Mouse (Mus musculus) midbrain, embryonic 13.5 days (tissue): Measurements from ENCODE around the gene Prkar2a. TPM values are rescaled to one million over a fixed set of nuclear protein-coding genes. Genes with fewer than 3 reads are reported as not detected.

Experiments used
- ATAC-seq: fragments of 200-750 bp; cut with Nextera tagmentation; 2 replicates; pipeline ENCODE4 v1.8.0; 2017; ENCODE audit warnings: mild to moderate bottlenecking, moderate TSS enrichment, moderate library complexity
- H3K27ac ChIP-seq: fragments of 300-500 bp; sonication (generic); 2 replicates; pipeline ENCODE4 v1.5.1; 2015; ENCODE audit warnings: inconsistent platforms, mild to moderate bottlenecking, moderate library complexity
- H3K27me3 ChIP-seq: fragments of 300-500 bp; sonication (generic); 2 replicates; pipeline ENCODE4 v1.6.1; 2015; ENCODE audit warnings: mild to moderate bottlenecking, inconsistent platforms
- H3K36me3 ChIP-seq: fragments of 300-500 bp; sonication (generic); 2 replicates; pipeline ENCODE4 v1.6.1; 2015; ENCODE audit warnings: mild to moderate bottlenecking, inconsistent platforms
- H3K4me1 ChIP-seq: fragments of 300-500 bp; sonication (generic); replicated peaks from 2 replicates; pipeline ENCODE4 v1.6.1; 2015; ENCODE audit warnings: inconsistent platforms
- H3K4me2 ChIP-seq: fragments of 300-500 bp; sonication (generic); replicated peaks from 2 replicates; pipeline ENCODE4 v1.6.1; 2015; ENCODE audit warnings: moderate library complexity, mild to moderate bottlenecking, inconsistent platforms
- H3K4me3 ChIP-seq: fragments of 300-500 bp; sonication (generic); replicated peaks from 2 replicates; pipeline ENCODE4 v1.5.1; 2015; ENCODE audit warnings: mild to moderate bottlenecking, inconsistent platforms
- H3K9ac ChIP-seq: fragments of 300-500 bp; sonication (generic); replicated peaks from 2 replicates; pipeline ENCODE4 v1.6.1; 2015; ENCODE audit warnings: mild to moderate bottlenecking, inconsistent platforms
- H3K9me3 ChIP-seq: fragments of 300-500 bp; sonication (generic); 2 replicates; pipeline ENCODE4 v1.6.1; 2016; ENCODE audit warnings: mild to moderate bottlenecking, inconsistent platforms
- WGBS: fragments of 180-500 bp; shearing (Covaris S2); methylation state at CpG from one replicate; pipeline ENCODE4 v1.1.7; 2015; 5-methylcytosine and 5-hydroxymethylcytosine counted together
- polyA plus RNA-seq: library from polyadenylated mRNA; unstranded; fragments of >200 nt; fragmentation: Nextera tagmentation; extraction: Ambion mirVana; gene quantifications from 2 replicates; pipeline ENCODE4 v1.2.1, GENCODE M21; 2015

The Prkar2a gene
- polyA plus RNA-seq, 1 experiment from 2014 or later, result 54.0 TPM

DNA sequence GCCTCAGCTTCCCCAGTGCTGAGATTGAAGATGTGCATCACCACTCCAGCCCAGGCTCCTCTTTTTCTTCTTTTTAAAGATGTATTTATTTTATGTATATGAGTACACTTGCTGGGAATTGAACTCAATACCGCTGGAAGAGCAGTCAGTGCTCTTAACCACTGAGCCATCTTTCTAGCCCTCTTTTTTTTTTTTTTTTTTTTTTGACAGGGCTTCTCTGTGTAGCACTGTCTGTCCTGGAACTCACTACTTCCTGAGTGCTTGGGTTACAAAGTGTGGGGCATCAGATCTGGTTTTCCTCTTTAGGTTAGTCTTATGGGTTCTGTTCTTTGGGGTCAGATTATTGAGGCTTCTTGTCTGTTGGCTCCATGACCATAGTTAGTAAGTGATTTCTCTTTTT lies 5.4 kb downstream of the Prkar2a start:
- no peak overlapping the region for H3K9ac ChIP-seq

DNA sequence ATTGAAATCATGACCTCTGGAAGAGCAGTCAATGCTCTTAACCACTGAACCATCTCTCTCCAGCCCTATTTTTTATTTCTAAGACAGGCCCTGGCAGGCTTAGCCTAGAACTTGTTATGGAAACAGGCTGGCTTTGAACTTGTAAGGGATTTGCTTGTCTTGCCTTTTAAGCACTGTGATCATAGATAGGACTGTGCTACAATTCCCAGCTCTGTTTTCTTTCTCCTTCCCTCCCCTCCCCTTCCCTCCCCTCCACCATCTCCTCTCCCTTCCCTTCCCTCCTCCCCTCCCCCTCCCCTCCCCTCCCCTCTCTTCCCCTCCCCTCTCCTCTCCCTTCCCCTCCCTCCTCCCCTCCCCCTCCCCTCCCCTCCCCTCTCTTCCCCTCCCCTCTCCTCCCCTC lies 13.4 kb downstream of the Prkar2a start:
- ATAC-seq, result no peak
- Histone ChIP-seq H3K9me3 (no peaks in the 10 kb centered on the region), H3K4me3 (no peak overlapping the region), H3K36me3 (no peaks in the 10 kb centered on the region), H3K27me3 (no peaks in the 10 kb centered on the region), H3K27ac (no peak overlapping the region), H3K4me1 (peaks cover 15% of the 10 kb centered on the region), H3K9ac (no peak overlapping the region), H3K4me2 (no peak overlapping the region)

More for the DNA sequence above, 5.4 kb downstream of the Prkar2a start:
- H3K27me3 ChIP-seq, result peaks cover 6% of the 10 kb centered on the region; the same call in 1 of the 2 replicates
- H3K4me3 ChIP-seq, result peak overlapping the region; percentile 89; the same call in 1 of the 2 replicates
- H3K36me3 ChIP-seq, result no peaks in the 10 kb centered on the region
- peak overlapping the region; percentile 85 for H3K4me2 ChIP-seq
- no peak for ATAC-seq
- 84% methylated on average over 1 of the region's 1 CpGs for WGBS
- H3K27ac ChIP-seq, result no peak overlapping the region
- peaks cover 42% of the 10 kb centered on the region for H3K4me1 ChIP-seq
- no peaks in the 10 kb centered on the region for H3K9me3 ChIP-seq

DNA sequence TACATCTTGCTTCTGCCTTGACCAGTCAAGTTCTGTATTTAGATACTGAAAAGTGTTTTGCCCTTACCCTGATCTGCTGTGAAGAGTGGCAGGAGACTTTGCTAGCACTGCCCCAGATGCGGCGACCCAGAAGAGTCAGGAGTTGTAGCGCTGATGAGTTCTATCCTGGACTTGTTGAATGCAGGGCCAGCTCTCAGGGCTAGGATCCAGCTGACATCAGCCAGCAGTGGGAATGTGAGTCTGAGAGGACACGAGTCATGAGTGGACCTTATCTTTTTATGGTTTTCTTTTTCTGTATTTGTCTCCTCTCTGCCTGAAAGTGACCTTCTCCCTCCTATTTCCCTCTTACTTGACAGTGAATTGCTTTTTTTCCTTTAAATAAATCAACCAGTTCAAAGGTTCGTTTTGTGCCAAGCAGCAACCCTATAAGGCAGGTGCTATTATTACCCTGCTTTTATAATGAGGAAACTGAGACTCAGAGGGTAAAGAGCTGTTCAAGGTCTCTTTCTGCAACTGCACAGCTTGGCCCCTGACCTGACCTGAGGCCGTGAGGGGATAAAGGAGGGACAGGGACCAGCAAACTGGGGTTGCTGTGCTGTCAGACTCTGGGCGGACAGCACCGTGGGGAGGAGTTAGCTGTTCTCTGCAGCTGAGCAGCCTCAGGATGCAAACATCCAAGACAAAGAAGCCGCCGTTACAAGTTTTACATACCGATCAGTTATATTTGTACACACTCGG lies 14.4 kb downstream of the Prkar2a start:
- Histone ChIP-seq H3K4me1 (peaks cover 15% of the 10 kb centered on the region), H3K4me3 (no peak overlapping the region), H3K9me3 (no peaks in the 10 kb centered on the region), H3K4me2 (no peak overlapping the region), H3K27me3 (no peaks in the 10 kb centered on the region), H3K36me3 (no peaks in the 10 kb centered on the region), H3K9ac (0 out of 2 replicates have a peak overlapping the region, but pooled peaks have one; percentile 21), H3K27ac (peak overlapping the region; percentile 48)
- ATAC-seq, result no peak
- 38% methylated on average over 12 of the region's 12 CpGs for WGBS

DNA sequence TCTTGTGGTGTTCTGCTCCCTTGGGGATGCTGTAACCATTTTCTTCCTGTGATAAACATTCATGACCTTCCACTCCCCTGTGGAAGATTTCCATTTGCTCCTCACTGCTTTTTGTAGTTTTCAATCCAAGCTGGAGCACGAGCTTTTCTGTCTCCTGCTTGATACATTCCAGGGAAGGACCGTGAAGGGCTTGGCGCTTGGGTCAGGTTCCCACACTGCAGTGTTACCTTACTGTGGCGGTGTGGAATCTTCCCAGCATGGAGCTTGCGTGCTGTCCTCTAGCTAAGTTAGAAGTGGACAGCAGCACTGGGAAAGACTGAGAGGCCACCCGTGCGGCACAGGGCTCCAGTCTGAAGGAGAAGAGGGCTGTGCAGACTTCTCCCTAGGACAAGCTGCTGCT lies 15.5 kb downstream of the Prkar2a start:
- WGBS, result 72% methylated on average over 7 of the region's 7 CpGs

DNA sequence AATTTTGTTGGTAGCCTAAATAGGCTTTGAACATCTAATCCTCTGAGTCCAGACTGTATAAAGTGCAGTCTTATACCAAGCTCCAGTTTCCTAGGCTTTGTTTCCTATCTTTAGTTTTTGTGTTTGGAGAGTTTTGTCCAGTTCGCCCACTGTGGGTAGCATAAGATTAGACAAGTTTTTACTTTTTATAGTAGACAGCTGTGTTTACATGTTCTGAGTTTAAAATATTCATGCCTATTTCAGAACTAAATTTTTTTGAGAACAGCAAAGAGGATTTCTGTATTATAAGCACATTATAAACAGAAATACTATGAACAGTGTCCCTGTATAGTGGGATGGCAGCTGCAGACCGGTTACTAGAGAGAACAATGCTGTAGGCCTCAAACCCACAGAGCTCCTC lies 18.1 kb downstream of the Prkar2a start:
- Histone ChIP-seq H3K4me3 (no peak overlapping the region), H3K9me3 (no peaks in the 10 kb centered on the region), H3K4me2 (no peak overlapping the region), H3K27me3 (no peaks in the 10 kb centered on the region), H3K36me3 (no peaks in the 10 kb centered on the region), H3K4me1 (peaks cover 15% of the 10 kb centered on the region), H3K27ac (no peak overlapping the region), H3K9ac (no peak overlapping the region)
- WGBS, result 89% methylated on average over 2 of the region's 2 CpGs
- ATAC-seq, result no peak

More for the DNA sequence above, 15.5 kb downstream of the Prkar2a start:
- Histone ChIP-seq H3K27me3 (no peaks in the 10 kb centered on the region), H3K9me3 (no peaks in the 10 kb centered on the region), H3K4me3 (no peak overlapping the region), H3K27ac (no peak overlapping the region), H3K4me2 (no peak overlapping the region), H3K4me1 (peaks cover 15% of the 10 kb centered on the region), H3K36me3 (no peaks in the 10 kb centered on the region), H3K9ac (no peak overlapping the region)
- ATAC-seq, result no peak

DNA sequence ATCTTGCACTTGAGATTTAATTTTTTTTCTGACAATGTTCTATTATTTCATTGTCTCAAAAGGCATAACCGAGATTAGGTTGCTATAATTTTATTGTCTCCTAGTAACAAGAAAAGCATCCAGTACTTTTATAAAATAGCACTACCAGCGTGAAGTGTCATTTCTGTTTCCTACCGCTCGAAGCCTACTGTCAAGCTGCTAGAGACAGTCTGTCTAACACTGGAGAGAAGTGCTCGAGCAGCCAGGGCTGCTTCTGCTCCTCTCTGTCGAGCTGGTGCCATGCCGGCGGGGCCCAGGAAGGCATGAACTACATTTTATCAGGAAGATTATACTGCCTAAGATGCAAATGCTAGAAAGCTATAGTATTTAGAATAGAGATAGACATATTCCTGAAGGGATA lies 19.7 kb downstream of the Prkar2a start:
- Histone ChIP-seq H3K27me3 (no peaks in the 10 kb centered on the region), H3K27ac (no peak overlapping the region), H3K4me2 (no peak overlapping the region), H3K4me3 (no peak overlapping the region), H3K9ac (no peak overlapping the region), H3K36me3 (no peaks in the 10 kb centered on the region), H3K4me1 (peaks cover 8% of the 10 kb centered on the region), H3K9me3 (no peaks in the 10 kb centered on the region)
- ATAC-seq, result no peak
- 93% methylated on average over 8 of the region's 8 CpGs for WGBS

DNA sequence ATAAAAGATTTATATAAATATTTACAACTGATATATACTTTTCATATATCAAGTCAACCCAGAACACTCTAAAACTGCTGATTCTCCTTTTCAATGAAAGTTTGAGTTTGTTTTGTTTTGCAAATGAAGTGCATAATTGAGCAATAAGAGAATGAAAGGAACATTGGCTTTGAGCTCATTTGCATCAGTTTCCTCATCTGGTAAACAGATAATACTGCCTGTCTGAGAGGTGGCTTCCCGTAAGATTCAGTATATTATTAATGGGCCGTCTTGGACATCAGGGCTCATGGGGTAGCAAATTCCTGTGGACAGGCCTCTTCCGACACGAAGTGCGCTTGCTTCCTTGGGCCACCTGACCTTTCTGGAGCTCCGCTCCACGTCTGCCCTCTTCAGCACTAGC lies 21.7 kb downstream of the Prkar2a start:
- Histone ChIP-seq H3K27ac (no peak overlapping the region), H3K4me1 (no peaks in the 10 kb centered on the region), H3K27me3 (no peaks in the 10 kb centered on the region), H3K4me2 (no peak overlapping the region), H3K9ac (no peak overlapping the region), H3K9me3 (no peaks in the 10 kb centered on the region), H3K4me3 (no peak overlapping the region), H3K36me3 (0 out of 2 replicates have a peak, but pooled peaks cover 4% of the 10 kb centered on the region)
- ATAC-seq, result no peak
- WGBS, result 80% methylated on average over 7 of the region's 7 CpGs

DNA sequence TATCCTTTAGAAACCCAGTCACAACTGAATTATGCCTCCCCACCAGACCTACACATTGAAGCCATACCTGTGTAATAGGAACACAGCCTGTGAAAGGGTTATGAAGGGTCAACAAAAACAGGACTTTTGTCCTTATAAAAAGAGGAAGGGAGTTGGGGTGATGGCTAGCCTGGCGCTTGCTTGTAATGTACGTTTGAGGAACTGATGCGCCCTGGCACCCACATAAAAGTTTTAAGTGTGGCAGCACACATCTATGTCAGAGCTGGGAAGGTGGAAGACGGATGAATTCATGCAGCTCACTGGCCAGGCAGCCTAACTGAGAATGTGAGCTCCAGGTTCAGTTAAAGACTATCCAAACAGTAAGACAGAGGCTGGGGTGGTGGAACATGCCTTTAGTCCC lies 27.1 kb downstream of the Prkar2a start:
- no peak overlapping the region for H3K4me2 ChIP-seq
- H3K9me3 ChIP-seq, result no peaks in the 10 kb centered on the region
- H3K27ac ChIP-seq, result no peak overlapping the region
- WGBS, result 94% methylated on average over 4 of the region's 4 CpGs
- H3K27me3 ChIP-seq, result no peaks in the 10 kb centered on the region
- H3K36me3 ChIP-seq, result peaks cover 34% of the 10 kb centered on the region
- no peaks in the 10 kb centered on the region for H3K4me1 ChIP-seq
- no peak overlapping the region for H3K9ac ChIP-seq
- no peak for ATAC-seq
- H3K4me3 ChIP-seq, result no peak overlapping the region

DNA sequence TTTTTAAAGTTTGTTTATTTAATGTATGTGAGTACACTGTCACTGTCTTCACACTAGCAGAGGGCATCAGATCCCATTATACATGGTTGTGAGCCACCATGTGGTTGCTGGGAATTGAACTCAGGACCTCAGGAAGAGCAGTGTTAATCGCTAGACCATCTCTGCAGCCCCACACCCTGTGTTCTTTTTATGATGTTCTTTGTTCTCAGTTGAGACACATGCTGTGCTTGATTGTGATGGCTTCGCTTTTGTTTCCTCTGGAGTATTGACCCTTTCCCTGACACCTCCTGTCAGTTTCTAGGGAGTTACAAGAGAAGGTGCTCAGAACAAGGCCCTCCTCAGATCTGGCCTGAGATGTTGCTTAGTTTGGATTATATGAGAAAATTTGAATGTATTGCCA lies 34.6 kb downstream of the Prkar2a start:
- Histone ChIP-seq H3K9ac (no peak overlapping the region), H3K4me1 (no peaks in the 10 kb centered on the region), H3K9me3 (no peaks in the 10 kb centered on the region), H3K27ac (no peak overlapping the region), H3K4me3 (no peak overlapping the region), H3K36me3 (peaks cover 49% of the 10 kb centered on the region), H3K4me2 (no peak overlapping the region), H3K27me3 (no peaks in the 10 kb centered on the region)
- WGBS, result 36% methylated on average over 2 of the region's 2 CpGs
- ATAC-seq, result no peak

DNA sequence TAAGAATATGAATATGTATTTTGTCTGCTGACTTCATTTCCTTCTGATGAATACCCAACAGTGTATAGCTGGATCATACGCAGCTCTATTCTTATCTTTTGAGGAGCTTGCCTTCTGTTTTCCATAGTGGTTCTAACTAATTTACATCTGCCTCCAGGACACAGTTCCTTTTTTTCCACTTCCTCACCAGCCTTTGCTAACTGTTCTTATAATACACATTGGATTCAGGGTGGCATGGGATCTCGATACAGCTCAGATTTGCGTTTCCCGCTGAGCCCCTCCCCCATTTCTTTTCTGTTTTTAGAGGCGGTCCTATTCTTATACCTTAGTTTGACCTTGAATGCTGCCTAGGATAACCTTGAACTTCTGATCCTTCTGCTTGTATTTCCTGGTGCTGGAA lies 37.0 kb downstream of the Prkar2a start:
- Histone ChIP-seq H3K27ac (no peak overlapping the region), H3K4me1 (no peaks in the 10 kb centered on the region), H3K4me2 (no peak overlapping the region), H3K27me3 (no peaks in the 10 kb centered on the region), H3K9me3 (no peaks in the 10 kb centered on the region), H3K36me3 (peaks cover 40% of the 10 kb centered on the region), H3K9ac (no peak overlapping the region), H3K4me3 (no peak overlapping the region)
- ATAC-seq, result no peak
- WGBS, result 94% methylated on average over 5 of the region's 5 CpGs

DNA sequence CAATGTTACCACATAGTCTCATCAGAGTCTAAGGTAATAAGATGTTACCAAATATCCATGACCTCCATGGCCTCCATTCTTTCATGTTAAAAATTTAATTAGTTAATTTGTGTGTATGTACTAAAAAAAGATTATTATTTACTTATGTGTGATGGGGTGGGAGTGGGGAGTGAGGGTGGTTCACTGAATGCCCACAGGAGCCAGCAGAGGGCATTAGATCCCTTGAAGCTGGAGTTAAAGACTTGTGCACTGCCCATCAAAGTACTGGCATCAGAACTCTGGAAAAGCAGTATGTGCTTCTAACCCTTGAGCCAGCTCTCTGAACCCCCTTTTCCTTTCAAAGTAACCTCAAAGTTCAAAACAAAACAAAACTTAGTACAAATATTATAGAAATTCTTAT lies 39.9 kb downstream of the Prkar2a start:
- H3K27me3 ChIP-seq, result no peaks in the 10 kb centered on the region
- H3K9ac ChIP-seq, result no peak overlapping the region
- H3K4me1 ChIP-seq, result no peaks in the 10 kb centered on the region
- no peak overlapping the region for H3K27ac ChIP-seq
- ATAC-seq, result no peak
- H3K36me3 ChIP-seq, result peaks cover 35% of the 10 kb centered on the region
- H3K4me2 ChIP-seq, result no peak overlapping the region
- no peaks in the 10 kb centered on the region for H3K9me3 ChIP-seq
- H3K4me3 ChIP-seq, result no peak overlapping the region

DNA sequence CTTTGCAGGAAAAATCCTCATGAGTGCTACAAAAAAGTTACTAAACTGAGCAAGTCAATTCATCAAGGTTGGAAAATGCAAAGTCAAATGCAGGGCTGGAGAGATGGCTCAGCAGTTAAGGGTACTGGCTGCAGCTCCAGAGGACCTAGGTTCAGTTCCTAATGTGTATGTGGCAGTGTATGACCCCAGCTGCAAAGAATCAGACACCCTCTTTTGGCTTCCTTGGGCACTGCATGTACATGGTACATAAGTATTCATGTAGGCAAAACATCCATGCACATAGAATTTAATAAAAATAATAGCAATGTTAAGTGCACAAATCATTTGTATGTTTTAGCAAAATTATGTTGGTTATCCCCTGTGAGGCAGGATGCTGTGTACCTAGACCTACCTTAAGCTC lies 43.3 kb downstream of the Prkar2a start:
- no peak for ATAC-seq

DNA sequence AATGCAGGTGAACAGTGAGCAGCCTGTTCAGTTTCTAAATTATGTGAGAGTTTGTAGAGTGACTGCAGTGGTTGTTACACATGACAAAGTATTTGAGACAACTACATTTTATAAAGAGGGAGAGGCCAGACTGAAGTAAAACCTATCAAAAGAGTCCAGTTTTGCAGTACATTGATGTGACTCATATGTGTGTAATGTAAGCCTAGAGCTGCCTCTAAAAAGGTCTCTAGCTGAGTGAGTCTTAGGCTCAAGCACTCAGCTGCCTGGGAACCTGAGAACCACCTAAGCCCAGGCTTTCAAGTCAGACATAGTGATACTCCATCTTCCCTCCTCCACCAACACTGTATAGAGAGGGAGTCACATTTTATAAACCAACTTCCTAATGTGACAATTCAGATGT lies 45.5 kb downstream of the Prkar2a start:
- Histone ChIP-seq H3K4me3 (no peak overlapping the region), H3K27ac (no peak overlapping the region), H3K4me1 (no peaks in the 10 kb centered on the region), H3K9me3 (no peaks in the 10 kb centered on the region), H3K9ac (no peak overlapping the region), H3K36me3 (peaks cover 37% of the 10 kb centered on the region), H3K27me3 (no peaks in the 10 kb centered on the region), H3K4me2 (no peak overlapping the region)
- ATAC-seq, result no peak

More for the DNA sequence above, 43.3 kb downstream of the Prkar2a start:
- no peaks in the 10 kb centered on the region for H3K9me3 ChIP-seq
- peaks cover 54% of the 10 kb centered on the region for H3K36me3 ChIP-seq
- H3K9ac ChIP-seq, result no peak overlapping the region
- H3K4me3 ChIP-seq, result no peak overlapping the region
- no peak overlapping the region for H3K27ac ChIP-seq
- H3K4me1 ChIP-seq, result no peaks in the 10 kb centered on the region
- no peak overlapping the region for H3K4me2 ChIP-seq
- H3K27me3 ChIP-seq, result no peaks in the 10 kb centered on the region
